Mouse (Mus musculus): ENCODE data around the gene Car4. TPM values are rescaled to one million over a fixed set of nuclear protein-coding genes. Genes with fewer than 3 reads are reported as not detected.

The Car4 gene
- 121 and 134 TPM in 2 replicates for polyA plus RNA-seq (2015; fragmentation: Nextera tagmentation; extraction: Ambion mirVana)

DNA sequence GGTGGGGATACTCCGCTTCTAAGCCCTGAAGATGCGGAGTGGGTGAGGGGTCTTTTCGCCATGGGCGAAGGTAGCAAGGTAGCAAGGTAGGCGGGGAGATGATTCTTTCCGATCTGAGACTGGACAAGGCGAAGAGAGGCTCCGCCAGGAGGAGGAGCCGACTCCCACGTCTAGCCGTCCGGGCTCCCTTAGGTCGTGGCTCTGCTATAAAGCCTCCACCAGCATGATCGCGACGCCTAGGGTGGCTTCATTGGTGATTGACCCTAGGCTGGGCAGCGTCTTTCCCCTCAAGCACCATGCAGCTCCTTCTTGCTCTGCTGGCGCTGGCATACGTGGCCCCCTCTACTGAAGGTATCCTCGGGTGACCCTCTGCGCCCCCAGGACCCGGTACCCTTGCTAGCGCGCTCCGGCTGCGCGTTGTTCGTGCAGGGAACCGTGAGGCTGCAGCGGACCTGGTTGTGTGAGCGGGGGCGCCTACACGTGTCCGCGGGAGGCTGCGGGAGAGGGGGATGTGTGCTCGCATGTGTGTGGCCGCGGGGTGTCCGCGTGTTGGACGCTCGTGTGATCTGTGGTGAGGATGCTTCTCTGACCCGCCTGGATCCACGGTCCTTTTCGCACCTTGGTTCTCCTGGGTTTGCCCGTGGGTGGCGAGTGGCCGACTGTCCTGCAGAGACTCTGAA is at the start of gene Car4:
Car4 (plus strand) TSS at position 196 of the 680 bp plus-strand sequence.
- H3K9ac ChIP-seq (ENCODE audit: low read depth, low read length), result peak within 1 kb of the TSS; percentile 46; the same call in 1 of the 2 replicates
- peak within 1 kb of the TSS; percentile 59 for H3K4me2 ChIP-seq (ENCODE audit: low read length)
- DNase-seq (ENCODE audit: low spot score) (no peak), ATAC-seq (replicated peaks; ENCODE audit: low FRiP score, low read depth) (no peak)
- H3K27me3 ChIP-seq (ENCODE audit: insufficient read depth, low read length), result 0 out of 2 replicates have a peak, but pooled peaks cover 5% of the 10 kb centered on the region
- no peaks in the 10 kb centered on the region for H3K9me3 ChIP-seq (replicated peaks; ENCODE audit: low read length)
- H3K4me1 ChIP-seq (replicated peaks; ENCODE audit: insufficient read depth, low read length), result peaks cover 23% of the 10 kb centered on the region
- H3K36me3 ChIP-seq (ENCODE audit: insufficient read depth, low read length), result no peaks in the 10 kb centered on the region
- H3K4me3 ChIP-seq (replicated peaks; ENCODE audit: low read depth, low read length), result peak within 1 kb of the TSS; percentile 35
- no peak for TF ChIP-seq CTCF (IDR thresholded peaks at IDR 0.05; ENCODE audit: low read depth)
- WGBS, result under 1% methylated on average over 49 of the region's 49 CpGs
- peak within 1 kb of the TSS; percentile 75 for H3K27ac ChIP-seq

DNA sequence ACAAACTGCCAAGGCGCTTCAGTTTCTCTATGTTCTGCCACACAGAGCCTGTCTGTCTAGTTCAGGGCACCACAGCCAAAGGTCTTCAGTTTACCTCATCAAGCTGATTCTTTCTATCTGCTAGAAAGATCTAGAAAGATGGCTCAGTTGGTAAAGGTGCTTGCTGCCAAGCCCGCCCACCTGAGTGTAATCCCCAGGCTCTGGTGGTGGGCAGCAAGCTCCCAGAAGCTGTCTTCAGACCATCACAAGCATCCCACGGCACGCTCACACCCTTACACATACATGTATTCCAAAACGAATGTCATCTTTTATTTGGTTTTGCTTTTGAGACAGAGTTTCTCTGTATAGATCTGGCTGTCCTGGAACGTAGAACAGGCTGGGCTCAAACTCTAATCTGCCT is 49.1 kb upstream of the Car4 start:
- Histone ChIP-seq H3K36me3 (ENCODE audit: insufficient read depth, low read length) (peaks cover 52% of the 10 kb centered on the region), H3K27me3 (ENCODE audit: insufficient read depth, low read length) (no peaks in the 10 kb centered on the region), H3K9ac (ENCODE audit: low read depth, low read length) (no peak overlapping the region), H3K9me3 (replicated peaks; ENCODE audit: low read length) (no peaks in the 10 kb centered on the region), H3K4me2 (ENCODE audit: low read length) (no peak overlapping the region), H3K4me1 (replicated peaks; ENCODE audit: insufficient read depth, low read length) (no peaks in the 10 kb centered on the region), H3K27ac (no peak overlapping the region), H3K4me3 (replicated peaks; ENCODE audit: low read depth, low read length) (no peak overlapping the region)
- DNase-seq (ENCODE audit: low spot score) (no peak), ATAC-seq (replicated peaks; ENCODE audit: low FRiP score, low read depth) (no peak)
- WGBS, result 95% methylated on average over 6 of the region's 6 CpGs
- no peak for TF ChIP-seq CTCF (IDR thresholded peaks at IDR 0.05; ENCODE audit: low read depth)

DNA sequence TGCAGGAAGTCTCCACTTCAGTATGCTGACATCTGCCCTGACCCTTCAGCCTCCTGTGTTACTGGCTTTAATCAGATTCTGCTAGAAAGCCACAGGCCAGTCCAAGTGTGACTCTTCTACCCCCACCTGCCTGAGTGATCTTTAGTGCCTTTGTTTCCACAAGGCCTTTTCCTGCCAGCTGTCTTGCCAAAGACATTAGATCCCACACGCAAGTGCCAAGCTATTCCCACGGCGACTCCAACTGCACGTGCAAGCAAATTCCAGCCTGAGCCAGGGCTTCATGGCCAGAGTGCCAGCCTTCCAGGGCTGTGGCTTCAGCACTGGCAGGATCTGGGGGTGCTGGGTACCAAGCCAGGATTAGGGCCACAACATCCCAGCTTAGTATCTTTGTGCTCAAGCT is 47.2 kb upstream of the Car4 start:
- ATAC-seq (replicated peaks; ENCODE audit: low FRiP score, low read depth), result no peak
- Histone ChIP-seq H3K9me3 (replicated peaks; ENCODE audit: low read length) (no peaks in the 10 kb centered on the region), H3K4me2 (ENCODE audit: low read length) (no peak overlapping the region), H3K4me3 (replicated peaks; ENCODE audit: low read depth, low read length) (no peak overlapping the region), H3K36me3 (ENCODE audit: insufficient read depth, low read length) (peaks cover 44% of the 10 kb centered on the region), H3K27ac (no peak overlapping the region), H3K9ac (ENCODE audit: low read depth, low read length) (no peak overlapping the region), H3K27me3 (ENCODE audit: insufficient read depth, low read length) (no peaks in the 10 kb centered on the region), H3K4me1 (replicated peaks; ENCODE audit: insufficient read depth, low read length) (no peaks in the 10 kb centered on the region)
- WGBS, result 58% methylated on average over 4 of the region's 4 CpGs
- no peak for DNase-seq (ENCODE audit: low spot score)
- no peak for TF ChIP-seq CTCF (IDR thresholded peaks at IDR 0.05; ENCODE audit: low read depth)

DNA sequence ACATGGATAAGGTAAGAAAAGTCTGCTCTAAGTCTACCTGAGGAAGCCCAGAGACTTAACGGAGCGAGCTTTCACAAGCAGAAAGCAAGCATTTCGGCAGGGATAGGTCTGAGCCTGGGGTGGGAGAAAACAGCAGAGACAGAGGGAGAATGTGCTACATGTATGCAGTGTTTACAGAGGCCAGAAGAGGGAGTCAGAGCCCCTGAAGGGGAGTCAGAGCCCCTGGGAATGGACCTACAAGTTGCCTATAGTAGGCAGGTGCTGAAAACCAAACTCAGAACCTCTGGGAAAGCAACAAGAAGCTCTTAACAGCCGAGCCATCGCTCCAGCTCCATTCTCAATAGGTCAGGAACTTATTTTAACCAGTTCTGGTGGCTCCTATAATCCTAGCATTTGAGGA is 42.9 kb upstream of the Car4 start:
- no peak for TF ChIP-seq CTCF (IDR thresholded peaks at IDR 0.05; ENCODE audit: low read depth)
- Histone ChIP-seq H3K4me2 (ENCODE audit: low read length) (no peak overlapping the region), H3K27ac (no peak overlapping the region), H3K4me3 (replicated peaks; ENCODE audit: low read depth, low read length) (no peak overlapping the region), H3K9ac (ENCODE audit: low read depth, low read length) (no peak overlapping the region), H3K27me3 (ENCODE audit: insufficient read depth, low read length) (no peaks in the 10 kb centered on the region), H3K9me3 (replicated peaks; ENCODE audit: low read length) (no peaks in the 10 kb centered on the region), H3K36me3 (ENCODE audit: insufficient read depth, low read length) (peaks cover 16% of the 10 kb centered on the region), H3K4me1 (replicated peaks; ENCODE audit: insufficient read depth, low read length) (no peaks in the 10 kb centered on the region)
- no peak for ATAC-seq (replicated peaks; ENCODE audit: low FRiP score, low read depth)
- 80% methylated on average over 5 of the region's 5 CpGs for WGBS
- DNase-seq (ENCODE audit: low spot score), result no peak

DNA sequence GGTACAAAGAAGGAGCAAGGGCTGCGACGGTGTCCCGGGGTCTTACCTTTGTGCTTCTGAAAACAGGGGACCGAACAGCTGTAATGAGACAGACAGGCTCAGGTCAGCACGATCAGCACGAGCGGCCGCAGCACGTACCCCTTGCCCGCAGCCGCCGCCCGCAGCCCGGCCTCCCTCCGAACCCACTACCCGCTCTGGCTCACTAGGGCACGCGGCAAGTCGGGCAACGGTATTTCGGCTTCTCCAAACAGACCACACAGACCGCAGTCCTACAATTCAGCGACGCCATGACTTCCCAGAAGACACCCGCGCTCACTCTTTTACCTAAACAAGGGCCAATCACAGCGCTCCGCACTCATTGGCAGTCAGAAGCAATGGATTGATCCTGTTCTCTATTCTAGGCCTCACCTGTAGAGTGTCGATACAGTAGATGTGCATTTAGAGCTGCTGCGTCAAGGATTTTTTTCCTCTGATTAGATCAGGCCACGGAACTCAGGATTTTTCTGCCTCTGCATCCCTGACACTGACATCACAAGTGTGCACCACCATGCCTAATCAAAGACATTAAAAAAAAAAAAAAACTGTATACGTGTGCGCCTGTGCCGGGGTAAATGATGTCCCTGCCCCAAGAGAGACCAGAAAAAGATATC is 41.4 kb upstream of the Car4 start, which contains the start of gene Znhit3:
Znhit3 (minus strand) TSS at position 314 of the 650 bp plus-strand sequence.
- WGBS, result 4% methylated on average over 34 of the region's 34 CpGs
- Histone ChIP-seq H3K27me3 (ENCODE audit: insufficient read depth, low read length) (no peaks in the 10 kb centered on the region), H3K4me1 (replicated peaks; ENCODE audit: insufficient read depth, low read length) (no peaks in the 10 kb centered on the region), H3K9me3 (replicated peaks; ENCODE audit: low read length) (no peaks in the 10 kb centered on the region), H3K27ac (no peak within 1 kb of the TSS), H3K36me3 (ENCODE audit: insufficient read depth, low read length) (0 out of 2 replicates have a peak, but pooled peaks cover 6% of the 10 kb centered on the region), H3K4me2 (ENCODE audit: low read length) (peak within 1 kb of the TSS; percentile 86), H3K4me3 (replicated peaks; ENCODE audit: low read depth, low read length) (peak within 1 kb of the TSS; percentile 66), H3K9ac (ENCODE audit: low read depth, low read length) (peak within 1 kb of the TSS; percentile 62)
- DNase-seq (ENCODE audit: low spot score) (peak; percentile 97), ATAC-seq (replicated peaks; ENCODE audit: low FRiP score, low read depth) (peak; percentile 80)
- TF ChIP-seq CTCF (IDR thresholded peaks at IDR 0.05; ENCODE audit: low read depth), result no peak

DNA sequence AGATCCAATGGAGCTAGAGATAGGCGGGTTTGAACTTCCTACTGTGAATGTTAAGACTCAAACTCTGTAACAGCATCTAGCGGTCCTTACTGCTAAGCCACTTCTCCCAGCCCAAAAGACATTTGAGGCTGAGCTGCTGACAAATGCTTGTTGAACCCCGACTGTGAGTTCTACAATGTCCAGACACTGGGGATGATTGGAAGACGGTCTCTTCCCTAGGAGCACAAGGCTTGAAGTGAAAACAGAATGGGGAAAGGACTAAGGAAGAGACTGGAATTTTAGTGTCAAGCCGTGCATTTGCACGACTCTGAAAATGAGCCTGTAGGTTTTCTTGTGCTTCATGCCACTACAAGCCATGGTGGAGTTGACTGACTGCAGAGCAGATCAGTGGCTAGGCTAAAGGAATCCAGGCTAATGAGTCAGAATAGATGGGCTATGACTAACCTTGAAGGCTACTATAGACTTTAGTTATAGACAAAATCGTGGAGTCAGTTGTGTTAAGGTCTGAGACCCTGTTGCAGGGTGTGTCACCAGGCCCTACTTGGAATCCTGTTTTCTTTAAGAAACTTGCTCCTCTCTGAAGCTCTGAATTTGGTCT is 40.8 kb upstream of the Car4 start:
- no peak for TF ChIP-seq CTCF (IDR thresholded peaks at IDR 0.05; ENCODE audit: low read depth)
- H3K36me3 ChIP-seq (ENCODE audit: insufficient read depth, low read length), result 0 out of 2 replicates have a peak, but pooled peaks cover 3% of the 10 kb centered on the region
- H3K4me1 ChIP-seq (replicated peaks; ENCODE audit: insufficient read depth, low read length), result no peaks in the 10 kb centered on the region
- peak overlapping the region; percentile 66 for H3K4me3 ChIP-seq (replicated peaks; ENCODE audit: low read depth, low read length)
- H3K4me2 ChIP-seq (ENCODE audit: low read length), result peak overlapping the region; percentile 86
- 58% methylated on average over 7 of the region's 7 CpGs for WGBS
- no peak overlapping the region for H3K27ac ChIP-seq
- ATAC-seq (replicated peaks; ENCODE audit: low FRiP score, low read depth) (no peak), DNase-seq (ENCODE audit: low spot score) (no peak)
- H3K9ac ChIP-seq (ENCODE audit: low read depth, low read length), result peak overlapping the region; percentile 62; the same call in 1 of the 2 replicates
- H3K27me3 ChIP-seq (ENCODE audit: insufficient read depth, low read length), result no peaks in the 10 kb centered on the region
- H3K9me3 ChIP-seq (replicated peaks; ENCODE audit: low read length), result no peaks in the 10 kb centered on the region

All from kidney, postnatal 0 days (tissue).